Mouse (Mus musculus) ES-E14 (cell line): ENCODE data around the gene Ggnbp2.

ENCODE experiments used
- HCFC1 ChIP-seq: IDR thresholded peaks from 2 replicates; pipeline ENCODE4 v1.6.1; 2012; ENCODE audit warnings: low read length, inconsistent platforms, borderline replicate concordance; ENCODE audit not compliant: insufficient read depth
- MAFK ChIP-seq: IDR thresholded peaks from 2 replicates; pipeline ENCODE4 v1.6.1; 2014; ENCODE audit warnings: mild to moderate bottlenecking, low read depth, low read length, inconsistent platforms; ENCODE audit not compliant: insufficient read depth
- ZC3H11A ChIP-seq: IDR thresholded peaks from 2 replicates; pipeline ENCODE4 v1.6.1; 2012; ENCODE audit warnings: low read depth, mild to moderate bottlenecking, inconsistent platforms, low read length, borderline replicate concordance
- ZNF384 ChIP-seq: IDR thresholded peaks from 2 replicates; pipeline ENCODE4 v1.6.1; 2012; ENCODE audit warnings: low read depth, low read length, inconsistent platforms

DNA sequence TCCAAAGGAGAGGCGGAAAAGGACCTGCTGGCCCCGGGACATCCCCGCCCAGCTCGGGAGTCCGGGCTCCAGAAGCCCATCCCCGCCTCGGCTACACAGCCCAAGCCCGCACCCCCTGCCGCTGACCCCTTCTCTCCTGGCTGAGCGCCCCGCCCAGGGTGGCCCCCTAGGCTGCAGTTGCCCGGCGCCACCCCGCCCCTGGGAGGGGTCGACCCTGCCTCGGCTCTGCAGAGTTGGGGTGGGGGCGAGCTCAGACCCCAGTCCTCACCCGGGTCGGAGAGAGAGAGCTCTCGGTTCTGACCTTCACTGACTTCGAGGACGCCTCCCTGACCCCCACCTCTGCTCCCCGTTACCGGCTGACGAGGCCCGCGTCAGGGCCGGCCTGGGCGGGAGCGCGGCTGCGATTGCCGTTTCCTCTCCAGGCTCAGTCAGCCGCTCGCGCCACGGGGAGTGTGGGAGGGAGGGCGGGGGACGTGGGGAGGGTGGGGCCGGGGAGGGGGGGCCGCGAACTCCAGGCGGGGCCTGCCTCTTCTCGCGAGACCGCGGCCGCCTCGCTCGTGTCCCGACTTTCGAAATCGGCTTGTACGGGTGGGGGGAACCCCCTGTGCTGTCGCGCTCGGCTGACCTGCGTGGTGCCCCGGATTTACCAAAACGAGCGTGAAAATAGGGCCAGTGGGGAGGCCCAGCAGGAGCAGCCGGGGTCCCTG lies at the start of gene Ggnbp2:
- no peak for TF ChIP-seq MAFK
- no peak for TF ChIP-seq ZNF384
- TF ChIP-seq HCFC1: no peak
- no peak for TF ChIP-seq ZC3H11A
